18 mouse cellular contexts compared by ENCODE assay signal in genomic region chr6:84845665-84846064, GRCm38 (mm10).
"Had no signal": no experiment of that assay in that cellular context is flagged by ENCODE, and none has a peak within 500 bp of the region (broad histone marks: within the 10 kb centered on the region; RNA-seq: fewer than 3 reads in every experiment).

No protein-coding gene starts in this region.

- H3K9me3 ChIP-seq: limb, embryonic 12.5 days; liver, embryonic 13.5 days; lung, embryonic 15.5 days; megakaryocyte, embryonic 14.5 days; midbrain, embryonic 15.5 days; neural tube, embryonic 12.5 days had no signal

- H3K4me1 ChIP-seq: limb, embryonic 12.5 days; liver, embryonic 13.5 days; lung, embryonic 15.5 days; midbrain, embryonic 15.5 days; neural tube, embryonic 12.5 days had no signal

- H3K27me3 ChIP-seq: limb, embryonic 12.5 days; liver, embryonic 13.5 days; lung, embryonic 15.5 days; megakaryocyte, embryonic 14.5 days; midbrain, embryonic 15.5 days; neural tube, embryonic 12.5 days had no signal

- DNase-seq: kidney, postnatal 10 days; kidney, postnatal 4 days; liver; liver, embryonic 13.5 days; liver, postnatal 0 days; lung, postnatal 14 days; right cerebral cortex, postnatal 4 days; thymus, adult 18-20 months; thymus, postnatal 25 days had no signal

- ATAC-seq: liver, postnatal 0 days; midbrain, embryonic 15.5 days had no signal

- H3K9ac ChIP-seq: limb, embryonic 12.5 days; liver, embryonic 13.5 days; liver, postnatal 0 days; lung, embryonic 15.5 days; midbrain, embryonic 15.5 days; neural tube, embryonic 12.5 days had no signal

- H3K4me2 ChIP-seq: limb, embryonic 12.5 days; liver, embryonic 13.5 days; lung, embryonic 15.5 days; midbrain, embryonic 11.5 days; midbrain, embryonic 15.5 days; neural tube, embryonic 12.5 days had no signal

- H3K36me3 ChIP-seq: liver, embryonic 13.5 days; midbrain, embryonic 15.5 days had no signal

- H3K4me3 ChIP-seq: layer of hippocampus, adult 2 months; left cerebral cortex, adult 2 months; limb, embryonic 12.5 days; liver, embryonic 13.5 days; lung, embryonic 15.5 days; megakaryocyte, embryonic 14.5 days; midbrain, embryonic 15.5 days; neural tube, embryonic 12.5 days had no signal

- H3K27ac ChIP-seq: layer of hippocampus, adult 2 months; left cerebral cortex, adult 2 months; limb, embryonic 12.5 days; liver, embryonic 13.5 days; lung, embryonic 15.5 days; macrophage; midbrain, embryonic 15.5 days; neural tube, embryonic 12.5 days had no signal
